Mouse (Mus musculus): ENCODE measurements around the gene Kifc1. TPM values are rescaled to one million over a fixed set of nuclear protein-coding genes. Genes with fewer than 3 reads are reported as not detected.

Gene Kifc1
- polyA plus RNA-seq (2012; rRNA removed): 12.1 and 12.9 TPM in 2 replicates

DNA sequence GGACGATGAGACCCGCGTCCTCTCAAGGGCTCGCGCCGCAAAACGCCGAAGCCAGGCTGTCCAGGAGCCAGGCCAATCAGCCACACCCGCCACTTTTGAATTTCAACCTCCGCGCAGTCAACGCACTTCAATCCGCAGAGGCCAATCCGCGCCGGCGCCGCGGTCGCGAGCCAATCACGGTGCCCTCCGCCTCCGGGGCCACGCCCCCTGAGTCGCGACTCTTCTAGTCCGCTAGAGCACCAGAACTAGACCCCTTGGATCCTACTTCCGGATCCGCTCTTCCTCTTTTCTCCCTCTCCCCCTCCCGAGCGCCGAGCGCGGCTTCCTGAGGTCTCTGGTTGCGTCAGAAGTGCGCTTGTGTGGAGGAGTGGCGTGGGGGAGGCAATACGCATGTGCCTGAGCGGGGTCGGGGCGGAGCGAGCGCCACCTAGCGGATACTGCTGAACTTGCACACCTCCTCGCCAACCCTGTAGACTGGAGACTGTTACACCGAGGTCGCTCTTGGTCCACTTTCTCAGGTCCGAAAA, at the start of gene Kifc1:
TSS of gene Kifc1 (minus strand) at position 129 of the 527 bp plus-strand sequence.

DNA sequence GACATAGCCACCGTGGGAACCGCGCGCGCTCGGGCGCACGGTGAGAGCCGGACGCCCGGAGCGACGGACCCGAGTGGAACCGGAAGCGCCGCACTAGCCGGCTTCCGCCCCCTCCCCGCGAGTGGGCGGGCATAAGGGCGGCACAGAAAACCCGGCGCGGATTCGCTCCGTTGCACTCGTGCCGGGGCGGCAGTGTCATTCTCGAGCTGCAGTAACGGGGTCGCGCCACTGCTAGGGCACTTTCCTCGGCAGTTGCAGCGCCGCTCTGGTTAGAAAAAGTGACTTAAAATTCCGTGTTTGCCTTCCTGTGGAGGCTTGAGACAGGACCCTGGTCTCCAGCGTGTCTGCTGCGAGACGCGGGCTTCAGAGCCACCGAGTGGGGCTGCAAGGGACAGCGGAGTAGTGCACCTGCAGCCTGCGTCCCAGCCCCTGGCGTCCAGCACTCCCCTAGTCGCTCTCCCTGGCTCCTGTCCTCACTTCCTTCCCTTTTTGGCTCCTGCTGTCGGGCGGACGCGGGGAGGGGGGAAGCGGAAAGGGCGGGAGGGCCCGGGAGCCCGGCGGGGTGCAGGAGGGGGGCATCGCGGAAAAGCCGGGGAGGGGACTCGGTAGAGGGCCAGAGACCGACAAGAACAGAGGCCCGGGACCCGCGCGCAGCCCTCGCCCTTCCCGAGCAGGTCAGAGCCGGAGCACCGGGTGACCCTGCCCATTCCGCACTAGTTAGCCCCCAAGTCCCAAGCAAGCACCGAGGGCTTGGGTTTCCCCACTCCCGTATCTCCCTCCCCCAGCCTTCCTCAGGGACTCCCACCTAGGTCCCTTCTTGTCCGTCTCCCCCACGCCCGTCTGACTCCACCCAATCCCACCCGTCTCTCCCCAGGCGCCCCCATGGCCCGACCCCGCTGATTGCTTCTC, 39.2 kb upstream of the Kifc1 start, which contains the start of gene Rgl2:
TSS of gene Rgl2 (plus strand) at position 173 of the 909 bp plus-strand sequence.

DNA sequence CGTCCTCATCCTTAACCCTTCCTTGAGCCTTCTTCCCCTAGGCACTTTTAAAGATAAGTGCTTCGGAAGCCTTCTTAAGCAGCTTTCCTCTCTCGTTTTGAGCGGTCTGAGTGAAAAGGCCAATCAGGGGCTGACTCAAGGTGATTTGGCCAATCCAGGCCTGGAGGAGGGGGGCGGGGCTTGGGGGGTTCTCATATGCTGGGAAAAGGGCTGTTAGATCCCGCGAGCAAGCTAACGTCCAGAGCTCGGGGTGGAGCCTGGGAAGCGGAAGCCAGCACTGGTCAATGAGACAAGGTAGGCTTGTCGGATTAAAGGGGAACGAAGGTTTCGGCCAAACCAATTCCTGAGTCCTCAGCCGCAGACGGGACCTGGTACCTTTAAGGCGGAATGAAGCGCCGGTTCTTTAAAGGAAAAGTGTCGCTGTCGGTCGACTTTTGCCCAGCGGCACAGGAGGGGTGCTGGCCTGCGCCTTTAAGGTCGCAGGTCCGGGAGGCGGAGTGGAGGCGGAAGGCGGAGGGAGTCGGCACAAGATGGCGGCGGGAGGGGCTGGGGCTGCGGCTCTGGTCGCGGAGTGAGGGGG, 25.3 kb upstream of the Kifc1 start, which contains the start of the genes Tapbp and Zbtb22:
TSS of gene Tapbp (plus strand) at position 229 of the 580 bp plus-strand sequence.
TSS of gene Zbtb22 (plus strand) at position 234 of the 580 bp plus-strand sequence.

DNA sequence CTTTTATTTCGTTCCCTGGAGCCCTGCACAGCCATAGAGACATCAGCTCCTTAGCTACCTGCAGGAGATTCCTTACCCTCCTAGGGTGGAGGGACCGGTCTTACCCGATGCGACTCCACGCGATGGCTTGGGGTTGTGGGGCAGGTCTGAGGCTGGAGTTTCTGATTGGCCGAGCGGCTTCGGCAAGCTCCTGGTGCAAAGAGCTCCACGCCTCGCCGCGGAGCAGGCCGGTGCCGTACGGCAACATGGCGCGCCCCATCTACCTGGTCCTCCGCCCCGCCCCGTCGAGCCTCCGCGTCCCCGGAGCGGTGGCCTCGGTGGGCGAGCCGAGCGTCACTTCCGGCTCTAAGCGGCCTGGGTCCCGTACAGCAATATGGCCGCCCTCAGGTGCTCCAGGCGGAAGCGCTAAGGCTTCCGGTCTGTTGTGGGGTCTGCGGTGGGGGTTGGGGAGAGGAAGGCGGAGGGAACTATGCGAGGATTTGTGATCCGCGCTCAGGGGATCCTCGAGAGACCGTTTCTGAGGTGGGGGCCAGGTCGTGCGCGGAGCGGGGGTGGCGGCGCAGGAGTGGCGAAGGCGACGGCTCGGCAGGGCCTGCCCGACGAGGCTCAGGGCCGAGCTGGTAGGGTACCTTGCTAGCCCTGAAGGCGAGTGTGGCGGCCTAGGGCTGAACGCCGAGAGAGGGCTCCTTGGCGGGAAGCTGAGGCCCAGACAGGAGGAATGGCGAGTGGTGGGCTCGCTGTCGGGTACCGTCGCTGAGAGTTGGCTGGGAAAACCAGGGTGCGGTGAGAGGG, 18.8 kb upstream of the Kifc1 start, which contains the start of gene Daxx:
TSS of gene Daxx (plus strand) at position 338 of the 792 bp plus-strand sequence.

DNA sequence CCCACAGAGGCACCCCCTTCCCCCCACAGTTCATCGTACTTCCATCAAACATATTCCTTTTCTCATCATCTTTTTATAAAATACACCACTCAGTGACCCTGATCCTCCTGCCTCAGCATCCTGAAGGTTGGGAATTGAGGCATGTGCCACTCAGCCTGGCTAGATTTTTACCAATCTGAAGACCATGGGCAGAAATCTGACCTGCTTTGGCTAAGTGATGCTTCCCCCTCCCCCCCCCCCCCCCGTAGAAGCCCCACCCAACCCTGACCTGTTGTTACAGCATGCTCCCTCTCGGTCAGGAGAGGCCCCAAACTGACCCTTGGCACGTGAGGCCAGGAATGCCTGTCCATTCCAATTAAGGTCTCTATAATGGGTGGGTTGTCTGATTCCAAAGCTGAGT, 14.4 kb upstream of the Kifc1 start, which contains the start of gene Platr17:
TSS of gene Platr17 (plus strand) at position 301 of the 400 bp plus-strand sequence.

DNA sequence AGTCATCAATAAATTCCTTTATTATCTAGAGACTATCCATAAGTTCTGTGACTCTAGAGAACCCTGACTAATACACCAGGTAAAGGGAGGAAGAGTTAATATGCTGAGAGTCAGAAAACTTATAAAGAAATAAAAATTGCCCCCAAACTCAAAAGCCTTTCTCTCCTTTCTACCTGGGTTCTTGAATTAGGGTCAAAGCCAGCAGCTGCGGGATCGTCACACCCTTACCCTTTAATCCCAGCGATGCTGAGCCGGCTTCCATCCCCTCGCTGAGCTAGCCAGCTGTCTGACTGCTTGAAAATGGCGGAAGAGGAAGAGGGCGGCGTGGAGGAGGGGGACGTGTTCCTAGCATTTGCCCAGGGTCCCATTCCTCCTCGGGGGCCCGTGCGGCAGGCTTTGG, 16.9 kb downstream of the Kifc1 start, which contains the start of gene Gm7029:
TSS of gene Gm7029 (plus strand) at position 301 of the 400 bp plus-strand sequence.

DNA sequence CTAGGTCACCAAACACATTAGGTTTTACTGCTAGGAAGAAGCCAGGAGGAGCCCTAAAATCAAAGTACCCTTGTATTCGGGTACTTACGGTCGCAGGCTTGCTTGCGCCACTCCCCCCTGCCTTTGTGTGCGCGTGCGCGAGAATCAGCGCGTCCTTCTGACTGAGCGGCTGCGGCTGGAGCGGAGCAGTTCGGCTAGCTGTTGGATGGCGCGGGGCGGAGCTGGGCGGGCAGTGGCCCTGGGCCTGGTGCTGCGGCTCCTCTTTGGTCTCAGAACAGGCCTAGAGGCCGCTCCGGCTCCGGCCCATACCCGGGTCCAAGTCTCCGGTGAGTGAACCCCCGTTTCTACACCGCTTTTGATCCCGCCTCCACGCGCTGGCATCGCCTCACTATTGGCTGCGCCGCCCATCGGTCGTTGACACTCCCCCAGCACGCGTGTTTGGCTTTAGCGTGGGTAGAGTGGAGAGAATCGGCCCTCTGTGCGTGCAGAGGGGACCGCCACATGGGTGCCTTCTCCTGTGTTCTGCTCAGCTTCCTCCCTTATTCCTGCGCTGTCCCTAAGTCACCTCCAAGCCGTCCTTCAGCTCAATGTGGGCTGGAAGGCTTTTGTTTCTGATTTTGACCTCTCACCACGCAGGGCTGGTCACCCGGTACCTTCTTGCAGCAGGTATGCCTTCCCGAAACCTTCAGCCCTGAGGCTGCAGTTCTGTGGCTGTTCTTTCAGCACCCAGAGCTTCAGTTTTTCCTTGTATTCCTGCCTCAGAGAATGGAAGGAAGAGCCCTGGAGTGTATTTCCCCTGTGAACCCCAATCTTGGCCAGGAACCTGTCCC, 47.3 kb downstream of the Kifc1 start, which contains the start of gene Cd320:
TSS of gene Cd320 (plus strand) at position 126 of the 830 bp plus-strand sequence.

Other genes with a start within 250 kb of the Kifc1 start
- 78.7 and 84.2 TPM in 2 replicates for gene Hnrnpm, start 203.8 kb downstream of the Kifc1 start, polyA plus RNA-seq (2012; rRNA removed)
- 85.9 and 104 TPM in 2 replicates for gene March2, start 172.0 kb downstream of the Kifc1 start, polyA plus RNA-seq (2012; rRNA removed)
- 299 and 329 TPM in 2 replicates for gene Rab11b, start 130.1 kb downstream of the Kifc1 start, polyA plus RNA-seq (2012; rRNA removed)
- 5.4 and 9.5 TPM in 2 replicates for gene Angptl4, start 108.8 kb downstream of the Kifc1 start, polyA plus RNA-seq (2012; rRNA removed)
- gene Kank3, start 80.1 kb downstream of the Kifc1 start, polyA plus RNA-seq (2012; rRNA removed): 30.2 and 34.8 TPM in 2 replicates
- gene Rps28, start 66.1 kb downstream of the Kifc1 start, polyA plus RNA-seq (2012; rRNA removed): 815 and 940 TPM in 2 replicates
- gene Ndufa7, start 66.1 kb downstream of the Kifc1 start, polyA plus RNA-seq (2012; rRNA removed): 580 and 659 TPM in 2 replicates
- 61.8 and 108 TPM in 2 replicates for gene Cd320, start 47.6 kb downstream of the Kifc1 start, polyA plus RNA-seq (2012; rRNA removed)
- gene Gm7029, start 16.8 kb downstream of the Kifc1 start, polyA plus RNA-seq (2012; rRNA removed): not detected in 2 replicates
- gene Platr17, start 14.5 kb upstream of the Kifc1 start, polyA plus RNA-seq (2012; rRNA removed): not detected in 2 replicates
- 32.6 and 36.6 TPM in 2 replicates for gene Daxx, start 18.8 kb upstream of the Kifc1 start, polyA plus RNA-seq (2012; rRNA removed)
- 244 and 249 TPM in 2 replicates for gene Tapbp, start 25.2 kb upstream of the Kifc1 start, polyA plus RNA-seq (2012; rRNA removed)
- gene Zbtb22, start 25.2 kb upstream of the Kifc1 start, polyA plus RNA-seq (2012; rRNA removed): 97.9 and 111 TPM in 2 replicates
- 131 and 156 TPM in 2 replicates for gene Rgl2, start 38.9 kb upstream of the Kifc1 start, polyA plus RNA-seq (2012; rRNA removed)
- gene Pfdn6, start 49.7 kb upstream of the Kifc1 start, polyA plus RNA-seq (2012; rRNA removed): 18.8 and 21.1 TPM in 2 replicates
- gene Wdr46, start 50.0 kb upstream of the Kifc1 start, polyA plus RNA-seq (2012; rRNA removed): 15.9 and 18.7 TPM in 2 replicates
- gene B3galt4, start 60.8 kb upstream of the Kifc1 start, polyA plus RNA-seq (2012; rRNA removed): 24.6 and 27.7 TPM in 2 replicates
- 54.1 and 71.0 TPM in 2 replicates for gene Vps52, start 65.2 kb upstream of the Kifc1 start, polyA plus RNA-seq (2012; rRNA removed)
- gene Rps18, start 65.3 kb upstream of the Kifc1 start, polyA plus RNA-seq (2012; rRNA removed): 366 and 518 TPM in 2 replicates
- gene H2-K1, start 109.7 kb upstream of the Kifc1 start, polyA plus RNA-seq (2012; rRNA removed): 2,709 and 3,111 TPM in 2 replicates
- 80.0 and 97.6 TPM in 2 replicates for gene Ring1, start 134.0 kb upstream of the Kifc1 start, polyA plus RNA-seq (2012; rRNA removed)
- 114 and 160 TPM in 2 replicates for gene H2-Ke6, start 137.4 kb upstream of the Kifc1 start, polyA plus RNA-seq (2012; rRNA removed)
- 206 and 248 TPM in 2 replicates for gene Slc39a7, start 141.0 kb upstream of the Kifc1 start, polyA plus RNA-seq (2012; rRNA removed)
- 83.2 and 89.6 TPM in 2 replicates for gene Rxrb, start 141.2 kb upstream of the Kifc1 start, polyA plus RNA-seq (2012; rRNA removed)
- 1.3 and 1.8 TPM in 2 replicates for gene Col11a2, start 148.8 kb upstream of the Kifc1 start, polyA plus RNA-seq (2012; rRNA removed)
- 8.8 and 10.4 TPM in 2 replicates for gene H2-Oa, start 201.7 kb upstream of the Kifc1 start, polyA plus RNA-seq (2012; rRNA removed)
- 33.6 and 41.0 TPM in 2 replicates for gene H2-DMa, start 228.9 kb upstream of the Kifc1 start, polyA plus RNA-seq (2012; rRNA removed)
- 82.1 and 90.7 TPM in 2 replicates for gene Brd2, start 232.0 kb upstream of the Kifc1 start, polyA plus RNA-seq (2012; rRNA removed)

Data from colon, adult 2 months (tissue).